Mouse (Mus musculus): ENCODE results near the gene 3425401B19Rik. TPM values are rescaled to one million over a fixed set of nuclear protein-coding genes. Genes with fewer than 3 reads are reported as not detected.

Gene 3425401B19Rik
- total RNA-seq, 2 experiments from 2014 or later = 39.4 to 39.5 TPM

DNA sequence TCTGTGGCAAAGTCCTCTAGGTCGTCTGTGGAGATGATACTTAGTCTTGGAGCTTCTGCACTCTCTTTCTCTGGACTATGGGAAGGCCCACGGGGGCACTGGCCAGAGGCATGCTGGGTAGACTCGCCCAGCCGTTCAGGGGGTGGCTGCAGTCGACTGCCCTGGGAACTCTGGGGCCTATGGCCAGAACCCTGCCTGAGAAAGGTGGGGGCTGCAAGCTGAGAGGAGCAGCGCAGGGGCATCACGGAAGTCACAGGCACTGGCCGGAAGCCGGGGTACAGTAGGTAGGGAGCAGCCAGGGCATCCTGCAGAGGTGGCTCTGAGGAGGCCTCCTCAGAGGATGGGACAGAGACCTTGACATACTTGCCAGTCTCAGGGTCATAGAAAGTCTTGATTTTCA, 25.3 kb downstream of the 3425401B19Rik start:
- no peak for DNase-seq

- DNase-seq = no peak
These were observed 46.6 kb downstream of the 3425401B19Rik start for GRCm38 (mm10) chr14:32638485-32638884.

DNA sequence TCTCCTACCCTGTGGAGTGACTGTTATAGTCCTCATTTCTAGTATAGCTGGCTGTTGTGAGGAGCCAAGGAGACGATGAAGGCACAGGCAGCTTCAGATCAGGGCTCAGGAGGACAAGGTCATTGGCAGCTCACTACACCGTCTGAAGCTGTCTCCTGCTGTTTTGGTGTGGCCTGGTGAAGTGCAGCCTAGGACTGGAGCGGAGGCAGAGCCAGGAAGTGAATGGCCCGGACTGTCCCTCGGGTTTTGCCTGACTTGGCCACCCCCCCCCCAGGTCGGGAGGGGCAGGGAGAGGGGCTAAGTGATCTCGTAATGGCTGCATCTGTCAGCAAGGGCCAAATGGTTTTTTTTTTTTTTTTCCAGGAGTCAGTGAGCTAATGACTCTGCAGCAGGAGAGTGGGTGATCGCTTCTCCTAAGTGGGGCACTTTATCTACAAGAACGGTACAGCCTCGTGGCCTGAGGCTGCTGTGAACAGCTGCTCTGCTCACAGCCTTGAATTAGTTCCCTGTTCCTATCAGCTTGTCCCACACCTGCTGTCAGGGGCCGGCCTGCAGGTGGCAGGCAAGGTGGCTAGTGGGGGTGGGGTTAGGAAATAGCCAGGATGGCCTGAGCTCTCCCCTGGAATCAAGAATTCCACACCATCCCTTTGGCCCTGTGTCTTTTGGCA, 50.9 kb downstream of the 3425401B19Rik start:
- DNase-seq = no peak

- no peak for DNase-seq
These were observed 52.0 kb downstream of the 3425401B19Rik start for GRCm38 (mm10) chr14:32632908-32633600.

DNA sequence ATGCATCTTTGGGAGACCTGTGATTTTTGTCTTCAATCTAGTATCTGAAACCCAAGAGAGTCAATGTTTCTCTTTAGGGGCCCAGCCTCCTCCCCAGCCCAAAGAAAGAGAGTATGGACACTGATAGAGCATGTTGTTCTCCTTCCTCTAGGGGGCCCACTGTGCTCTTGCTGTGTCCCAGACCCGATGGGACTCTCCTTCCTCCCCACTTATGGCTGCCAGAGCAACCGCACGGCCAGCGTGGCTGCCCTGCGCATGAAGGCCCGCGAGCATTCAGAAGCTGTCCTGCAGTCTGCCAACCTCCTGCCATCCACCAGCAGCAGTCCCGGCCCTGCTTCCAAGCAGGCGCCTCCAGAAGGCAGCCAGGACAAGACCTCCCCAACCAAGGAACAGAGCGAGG, 56.5 kb downstream of the 3425401B19Rik start:
- DNase-seq = peak; percentile 29

DNA sequence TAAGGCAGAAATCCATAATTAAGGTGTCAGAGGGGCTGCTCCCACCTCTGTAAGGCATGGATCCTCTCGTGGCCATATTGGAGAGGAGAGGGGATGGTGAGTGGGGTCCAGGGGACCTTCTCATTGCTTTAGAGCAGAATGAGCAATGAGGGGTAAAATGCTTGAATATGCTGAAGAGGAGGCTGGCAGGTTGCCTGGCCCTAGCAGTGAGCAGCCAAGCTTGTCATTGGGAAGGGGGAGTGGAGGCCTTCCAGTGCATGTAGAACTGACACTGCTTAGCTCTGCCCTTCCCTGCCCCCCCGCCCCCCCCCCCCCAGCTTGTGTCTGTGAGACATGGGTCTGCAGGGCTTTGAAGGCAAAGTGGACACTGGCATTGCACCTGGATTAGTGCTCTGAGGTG, 57.8 kb downstream of the 3425401B19Rik start:
- DNase-seq = no peak

DNA sequence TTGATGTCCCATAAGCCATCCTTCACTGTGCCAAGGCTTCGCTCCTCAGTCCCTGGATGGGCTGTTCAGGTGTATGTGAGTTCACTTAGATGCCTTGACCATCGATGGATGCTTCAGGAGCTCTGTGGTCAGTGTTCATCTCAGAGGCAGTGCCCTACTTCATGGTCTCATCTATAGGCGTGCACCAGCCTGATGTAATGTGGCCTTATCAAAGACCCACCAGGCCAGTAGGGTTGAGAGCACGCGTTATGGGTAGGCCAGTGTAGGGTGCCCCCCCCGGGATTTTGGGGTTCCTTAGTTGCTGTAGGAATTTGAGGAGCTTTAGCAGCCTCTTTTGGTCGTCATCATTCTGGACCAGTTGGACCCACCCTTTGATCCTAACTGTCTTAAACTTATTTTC, 60.3 kb downstream of the 3425401B19Rik start:
- no peak for DNase-seq

DNA sequence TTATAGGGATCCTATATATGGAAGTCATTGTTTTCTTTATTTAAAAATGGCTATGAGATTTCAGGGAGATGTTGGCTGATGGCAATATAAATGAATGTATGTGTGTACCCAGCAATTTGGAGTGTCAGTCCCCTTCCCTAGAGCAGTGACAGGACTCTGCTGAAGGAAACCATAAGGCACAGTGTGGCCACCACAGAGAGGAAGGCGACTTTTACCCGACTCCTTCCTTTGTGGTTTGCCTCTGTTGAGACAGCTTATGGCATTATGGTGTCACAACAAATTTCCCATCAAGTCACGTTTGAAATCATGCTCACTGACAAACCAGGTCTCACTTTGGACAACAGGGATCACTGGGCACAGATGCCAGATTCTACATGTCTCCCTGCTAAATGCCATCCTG, 60.8 kb downstream of the 3425401B19Rik start:
- DNase-seq = no peak

DNA sequence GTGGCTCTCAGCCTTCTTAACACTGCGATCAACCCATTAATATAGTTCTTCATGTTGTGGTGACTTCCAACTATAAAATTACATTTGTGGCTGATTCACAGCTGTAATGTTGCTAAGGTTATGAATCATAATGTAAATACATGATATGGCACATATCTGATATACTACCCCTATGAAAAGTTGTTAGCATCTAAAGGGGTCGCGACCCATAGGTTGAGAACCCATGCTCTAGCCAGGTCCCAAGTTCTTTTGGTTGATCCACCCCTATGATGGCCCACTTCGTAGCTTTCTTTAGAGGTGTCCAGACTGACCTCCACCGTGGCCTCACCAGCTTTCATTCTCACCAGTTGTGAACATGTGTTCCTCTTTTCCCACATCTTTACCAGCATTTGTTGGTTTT, 67.8 kb downstream of the 3425401B19Rik start:
- no peak for DNase-seq

DNA sequence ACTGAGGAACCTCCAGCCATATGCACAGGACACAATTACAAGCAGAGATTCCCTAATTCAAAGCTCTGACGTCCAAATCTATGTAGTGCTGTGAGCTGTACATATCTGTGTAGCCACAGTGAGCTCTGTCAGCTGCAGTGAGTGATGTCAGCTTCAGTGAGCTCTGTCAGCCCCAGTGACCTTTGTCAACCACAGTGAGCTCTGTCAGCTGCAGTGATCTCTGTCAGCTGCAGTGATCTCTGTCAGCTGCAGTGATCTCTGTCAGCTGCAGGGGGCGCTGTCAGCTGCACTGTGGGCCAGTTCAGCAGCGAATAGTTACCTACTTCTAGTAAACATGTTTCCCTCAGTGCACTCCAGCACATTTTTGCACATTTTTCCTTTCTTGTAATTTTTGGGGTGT, 75.7 kb downstream of the 3425401B19Rik start:
- peak; percentile 68 for DNase-seq

Other genes starting within 250 kb of the 3425401B19Rik start
- gene Slc18a3, start 220.4 kb downstream of the 3425401B19Rik start, total RNA-seq (2021) = under 1 TPM in 1 of 2 experiments, not detected in 1; 0.52 TPM
- not detected for gene Chat, start 219.3 kb downstream of the 3425401B19Rik start, total RNA-seq (2021)
- gene Ercc6, start 171.8 kb downstream of the 3425401B19Rik start, total RNA-seq (2021) = 10 to 100 TPM; 10.7 to 10.8 TPM
- not detected for gene Prrxl1, start 85.9 kb downstream of the 3425401B19Rik start, total RNA-seq (2021)
- under 1 TPM in 1 of 2 experiments, not detected in 1; 0.57 TPM for gene Tmem273, start 100.7 kb upstream of the 3425401B19Rik start, total RNA-seq (2021)
- under 1 TPM in 1 of 2 experiments, not detected in 1; 0.16 TPM for gene Fam170b, start 148.7 kb upstream of the 3425401B19Rik start, total RNA-seq (2021)
- 10 to 100 TPM; 18.6 to 19.4 TPM for gene Vstm4, start 171.5 kb upstream of the 3425401B19Rik start, total RNA-seq (2021)

Measured in heart, postnatal 4 days (tissue).